Mouse (Mus musculus): ENCODE measurements at regions not wholly inside any gene's neighbourhood (a gene's known extent, or its start where the extent isn't known, plus 50 kb on each side); places are given as distances from the start of the nearest gene placed in this dataset.

DNA sequence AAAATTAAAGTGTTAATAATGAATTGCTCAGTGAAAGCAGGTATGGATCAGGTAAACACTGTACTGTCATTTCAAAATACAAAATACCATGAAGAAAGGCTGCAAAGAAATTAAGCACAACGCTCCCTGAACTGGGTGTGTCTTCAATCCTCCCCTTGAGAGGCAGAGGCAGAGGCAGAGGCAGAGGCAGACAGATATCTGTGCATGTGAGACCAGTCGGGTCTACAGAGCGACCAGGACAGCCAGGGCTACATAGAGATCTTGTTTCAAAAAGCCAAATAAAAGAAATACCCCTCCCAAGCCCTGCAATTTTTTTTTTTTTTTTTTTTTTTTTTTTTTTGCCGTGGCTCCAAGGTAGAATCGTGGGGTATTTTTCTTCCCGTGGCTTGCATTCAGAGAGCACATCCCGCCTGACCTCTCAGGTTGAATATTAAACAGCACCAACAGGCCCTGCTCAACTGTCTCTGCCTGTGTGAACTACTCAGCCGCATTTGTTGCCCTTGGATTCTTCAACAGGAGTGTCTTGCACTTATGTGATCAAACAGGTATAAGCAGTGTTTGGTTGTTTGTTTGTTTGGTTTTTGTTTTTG lies 50.8 kb upstream of the Ubr2 start:
- no peak for TF ChIP-seq CTCF (IDR thresholded peaks at IDR 0.05; ENCODE audit: low read depth, low read length)
- TF ChIP-seq POLR2A (IDR thresholded peaks at IDR 0.05; ENCODE audit: extremely low read depth, insufficient read depth, low read length), result no peak

Measured in liver, adult 2 months (tissue).